Mouse (Mus musculus) ES-Bruce4 (cell line): ENCODE results near the gene A230050P20Rik.

ENCODE experiments used
- CTCF ChIP-seq: IDR thresholded peaks from one replicate; pipeline ENCODE4 v1.8.1; 2011; ENCODE audit warnings: low read depth, low read length
- EP300 ChIP-seq: IDR thresholded peaks from 2 replicates; pipeline ENCODE4 v1.6.1; 2011; ENCODE audit warnings: low read depth, low read length; ENCODE audit not compliant: insufficient read depth
- POLR2A ChIP-seq: IDR thresholded peaks from one replicate; pipeline ENCODE4 v1.8.1; 2011; ENCODE audit warnings: low read length; ENCODE audit not compliant: insufficient read depth

DNA sequence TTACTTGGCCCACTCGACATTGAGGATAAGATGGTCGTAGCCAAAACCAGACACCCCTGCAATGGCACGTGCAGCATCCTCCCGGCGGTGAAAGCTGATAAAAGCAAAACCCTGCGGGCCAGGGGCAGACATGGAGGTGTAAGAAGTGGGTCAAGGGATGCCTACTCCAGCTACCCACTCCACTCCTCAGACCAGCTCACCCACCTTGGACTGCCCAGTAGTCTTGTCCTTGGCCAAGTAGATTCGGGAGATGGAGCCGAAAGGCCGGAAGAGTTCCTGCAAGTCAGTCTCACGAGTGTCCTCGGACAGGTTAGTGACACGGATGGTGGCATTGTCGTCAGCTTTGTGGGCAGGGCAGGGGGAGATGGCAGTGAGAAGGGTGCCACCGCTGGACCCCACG lies 26.2 kb downstream of the A230050P20Rik start:
- TF ChIP-seq POLR2A: no peak
- TF ChIP-seq CTCF: no peak
- no peak for TF ChIP-seq EP300
